Mouse (Mus musculus) NIH3T3 (cell line): ENCODE results near the gene Trim2.

ENCODE experiments used
- DNase-seq: peaks from one replicate; pipeline ENCODE4 v3.0.0-alpha.2; 2012; ENCODE audit warnings: low read depth

The Trim2 gene

DNA sequence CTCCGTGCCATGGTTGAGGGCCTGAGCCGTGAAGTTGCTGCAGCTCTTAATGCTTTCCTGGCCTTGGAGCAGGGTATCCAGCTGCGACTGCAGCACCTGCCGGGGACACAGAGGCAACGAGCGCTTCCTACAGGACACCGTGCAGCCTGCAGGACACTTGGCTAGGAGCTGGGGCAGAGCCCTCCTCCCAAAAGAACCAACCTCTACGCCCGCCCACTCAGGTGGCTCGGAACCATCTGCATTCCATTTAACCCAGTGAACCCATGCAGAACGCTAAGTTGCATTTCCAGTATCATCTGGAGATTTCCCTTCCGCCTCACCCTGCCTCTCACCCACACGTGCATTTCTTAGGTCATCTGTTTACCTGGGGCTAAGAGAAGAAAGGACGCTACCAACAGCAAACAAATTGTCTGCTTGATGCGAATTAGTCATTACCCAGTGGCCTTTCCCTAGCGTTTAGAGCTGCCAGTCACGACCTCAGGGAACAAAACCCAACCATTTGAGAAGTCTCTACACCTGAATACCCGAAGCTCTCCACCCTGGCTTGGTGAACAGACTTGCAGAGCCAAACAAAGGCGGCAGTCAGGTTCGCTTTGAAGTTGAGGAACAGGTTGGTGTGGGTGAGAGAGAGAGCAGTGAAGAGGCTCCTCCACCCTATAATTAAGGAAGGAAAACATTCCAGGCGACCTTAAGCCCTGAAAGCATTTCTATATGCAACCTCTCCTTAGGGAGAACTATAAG lies 115.4 kb downstream of the Trim2 start:
- DNase-seq = no peak

DNA sequence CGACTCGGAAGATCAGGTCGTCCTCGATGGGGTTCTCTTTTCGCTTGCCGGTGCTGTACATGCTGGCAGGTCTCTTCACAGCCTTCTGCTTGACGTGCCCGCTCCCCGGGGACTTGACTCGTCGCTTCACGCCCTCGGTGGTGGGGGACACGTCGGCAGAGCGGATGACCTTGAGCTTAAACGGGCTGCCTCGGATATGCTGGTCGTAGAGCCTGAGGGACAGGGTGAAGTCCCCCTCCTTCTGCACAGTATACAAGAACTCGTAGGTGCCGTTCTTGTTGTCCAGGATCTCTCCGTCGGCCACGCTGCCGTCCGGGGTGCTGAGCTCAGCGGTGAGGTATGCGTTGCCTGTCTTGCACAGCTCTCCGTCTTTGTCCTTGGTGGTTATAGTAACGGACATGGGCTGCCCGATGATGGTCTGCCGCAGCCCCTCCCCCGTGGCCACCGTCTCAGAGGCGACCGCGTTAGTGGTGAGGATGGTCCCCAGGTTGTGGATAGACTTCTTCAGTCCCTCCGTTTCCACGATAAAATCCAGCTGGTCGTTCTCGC lies 116.1 kb downstream of the Trim2 start:
- no peak for DNase-seq

DNA sequence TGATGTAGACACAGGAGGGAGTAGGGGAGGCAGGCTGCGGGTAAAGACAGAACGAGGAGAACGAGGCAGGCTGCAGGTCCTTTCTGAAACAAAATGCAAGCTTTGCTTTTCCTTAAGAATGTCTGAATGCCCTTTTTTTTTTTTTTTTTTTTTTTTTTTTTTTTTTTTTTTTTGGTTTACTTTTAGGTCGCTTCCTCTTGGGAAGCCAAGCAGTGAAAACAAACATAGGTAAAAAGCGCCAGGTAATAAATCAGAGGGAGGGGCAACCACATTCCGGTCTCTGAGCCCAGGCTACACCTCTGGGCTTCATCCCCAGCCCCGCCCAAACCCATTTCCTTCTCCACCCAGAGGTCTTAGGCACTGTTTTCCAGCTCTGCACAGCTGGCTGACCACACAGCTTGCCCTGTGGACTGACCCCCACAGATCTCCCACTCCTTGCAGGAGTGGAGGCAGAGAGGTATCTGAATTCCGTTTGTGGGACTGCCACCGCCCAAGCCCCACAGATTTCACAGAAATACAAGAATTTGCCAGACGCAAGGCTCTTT lies 117.0 kb downstream of the Trim2 start:
- no peak for DNase-seq

DNA sequence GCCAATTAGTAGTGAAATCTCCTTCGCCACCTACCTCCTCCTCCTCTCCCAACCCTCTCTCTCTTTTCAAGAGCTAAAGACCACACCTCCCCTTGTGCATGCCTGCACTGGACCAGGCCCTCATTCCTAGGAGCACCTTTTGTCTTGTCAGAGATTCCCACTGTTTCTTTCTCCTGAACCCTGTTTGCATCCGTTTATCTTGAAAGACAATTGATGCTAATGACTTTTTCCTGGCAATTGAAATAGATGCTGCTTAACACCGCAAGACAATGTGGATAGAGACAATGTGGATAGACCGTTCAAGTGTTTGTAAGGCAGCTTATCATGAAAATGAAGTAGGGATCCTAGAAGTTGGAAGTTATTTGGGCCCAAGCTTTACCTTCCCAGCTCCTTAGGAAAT lies 125.0 kb downstream of the Trim2 start:
- no peak for DNase-seq

DNA sequence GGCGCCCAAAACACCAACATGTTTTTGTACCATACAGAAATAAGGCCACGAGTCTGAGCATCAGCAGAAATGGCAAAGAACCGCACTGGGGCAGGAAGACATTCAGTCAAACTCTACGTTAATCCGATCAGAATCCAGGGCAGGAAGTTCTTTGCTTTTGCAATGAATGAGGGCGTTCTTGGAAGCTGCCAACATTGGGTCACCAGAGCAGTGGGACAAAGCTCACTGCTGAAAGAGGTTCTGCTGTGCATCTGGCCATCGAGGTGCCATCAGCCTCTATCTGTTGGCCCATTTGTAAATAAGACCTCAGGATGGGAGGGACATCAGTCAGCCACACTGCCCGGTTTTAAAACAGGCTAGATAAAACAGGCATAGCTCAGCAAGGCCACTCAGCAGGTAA lies 125.6 kb downstream of the Trim2 start:
- no peak for DNase-seq

DNA sequence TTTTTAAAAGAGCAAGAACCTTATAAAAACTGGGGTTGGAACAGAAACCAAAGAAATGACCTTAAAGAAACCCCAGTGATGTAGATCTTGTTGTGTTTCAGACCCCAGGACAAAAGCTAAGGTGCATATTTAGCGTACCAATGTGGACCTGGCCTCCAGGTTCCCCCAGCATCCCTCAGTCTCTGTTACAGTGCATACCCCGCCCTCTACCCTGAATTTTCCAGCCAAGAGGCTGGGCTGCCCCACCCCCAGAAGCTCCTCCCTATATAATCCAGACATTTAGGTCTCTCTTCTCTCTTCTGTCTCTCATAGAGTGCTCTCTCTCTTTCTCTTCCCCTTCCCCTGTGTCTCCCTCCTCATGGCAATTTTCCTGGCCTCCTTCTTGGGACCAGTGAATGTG lies 126.4 kb downstream of the Trim2 start:
- DNase-seq = no peak

DNA sequence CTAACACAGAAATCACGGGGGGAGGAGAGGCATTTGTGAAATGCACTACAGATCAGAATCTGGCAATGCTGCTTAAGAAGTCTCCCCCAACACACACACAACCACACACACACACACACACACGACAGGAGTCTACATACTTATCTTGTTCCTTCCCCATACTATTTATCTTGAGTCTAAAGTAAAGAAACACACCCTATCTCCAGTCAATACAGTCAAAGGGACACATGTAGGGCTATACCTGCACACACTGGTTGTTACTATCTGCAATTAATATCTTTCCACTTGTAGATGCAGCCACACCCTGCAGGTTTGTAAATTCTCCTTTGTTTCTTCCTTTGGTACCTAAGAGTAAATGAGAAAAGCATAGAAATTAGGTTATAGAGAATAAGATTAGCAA lies 128.8 kb downstream of the Trim2 start:
- DNase-seq = no peak

DNA sequence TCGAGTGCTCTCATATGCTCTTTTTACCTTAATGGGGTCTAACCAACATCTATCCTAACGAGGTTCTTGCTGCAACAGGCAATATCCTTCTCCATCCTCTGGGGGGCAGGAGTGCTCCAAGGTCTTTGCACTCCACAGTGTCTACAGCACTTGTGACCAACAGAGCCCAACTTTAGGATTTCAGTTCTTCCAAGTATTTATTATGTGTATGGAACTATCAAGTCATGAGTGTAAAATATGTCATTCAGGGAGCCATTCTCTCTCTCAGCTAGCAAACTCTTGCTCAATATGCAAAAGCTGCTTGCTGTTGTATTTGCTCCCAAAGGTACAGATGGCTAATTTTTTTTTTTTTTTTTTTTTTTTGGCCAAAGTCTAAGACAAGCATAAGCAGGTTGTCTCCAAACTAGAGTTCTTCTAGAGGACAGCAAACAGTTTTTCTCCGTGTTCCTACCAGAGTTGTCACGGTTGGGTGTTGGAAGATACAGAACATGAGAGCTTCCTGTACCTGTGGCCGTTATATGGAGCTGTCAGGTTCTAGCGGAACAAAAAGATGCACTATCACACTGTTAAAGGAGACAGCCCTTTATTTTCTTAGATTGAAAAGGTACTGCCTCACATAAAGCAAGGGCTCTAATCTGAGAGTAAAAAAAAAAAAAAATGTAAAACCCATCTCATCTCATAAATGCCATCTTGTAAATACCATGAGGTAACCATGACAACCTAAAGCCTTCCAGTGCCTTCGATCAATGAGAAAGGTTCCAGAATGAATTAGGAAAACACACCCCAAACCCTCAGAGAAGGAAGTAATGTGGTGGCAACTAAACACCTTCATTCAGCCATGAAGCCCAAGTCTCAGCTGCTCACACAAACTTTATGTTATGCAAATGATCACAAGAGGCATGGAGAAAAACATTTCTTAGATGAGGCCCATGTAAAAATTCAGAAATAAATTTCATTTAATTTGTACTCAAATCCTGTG lies 131.1 kb downstream of the Trim2 start:
- peak; percentile 90 for DNase-seq

DNA sequence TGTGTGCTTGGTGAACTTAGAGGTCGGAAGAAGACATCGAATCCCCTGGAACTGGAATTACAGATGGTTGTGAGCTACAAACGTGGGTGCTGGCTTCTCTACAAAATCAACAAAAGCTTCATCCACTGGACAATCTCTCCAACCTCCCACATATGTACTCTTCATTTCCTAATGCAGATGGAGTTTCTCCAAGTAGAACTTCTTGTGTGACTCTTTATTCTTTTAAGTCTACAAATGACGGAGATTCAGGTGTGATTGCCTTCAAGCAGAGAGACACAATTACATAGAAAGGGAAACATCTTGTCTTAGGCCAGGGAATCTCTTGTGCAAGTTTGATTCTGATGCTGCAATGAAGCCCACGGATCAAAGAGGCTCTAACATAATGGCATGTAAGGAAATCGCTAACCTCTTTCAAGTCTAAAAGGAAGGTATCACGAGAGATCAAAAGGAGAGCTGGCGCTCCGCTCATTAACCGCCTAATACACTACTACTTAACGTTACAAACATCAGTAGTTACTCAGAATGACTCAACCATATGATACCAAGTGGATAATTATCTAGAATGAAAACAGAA lies 133.0 kb downstream of the Trim2 start, which contains the start of gene Gm6525:
Gene Gm6525 (plus strand): TSS at position 524 of the 574 bp plus-strand sequence.
- no peak for DNase-seq

DNA sequence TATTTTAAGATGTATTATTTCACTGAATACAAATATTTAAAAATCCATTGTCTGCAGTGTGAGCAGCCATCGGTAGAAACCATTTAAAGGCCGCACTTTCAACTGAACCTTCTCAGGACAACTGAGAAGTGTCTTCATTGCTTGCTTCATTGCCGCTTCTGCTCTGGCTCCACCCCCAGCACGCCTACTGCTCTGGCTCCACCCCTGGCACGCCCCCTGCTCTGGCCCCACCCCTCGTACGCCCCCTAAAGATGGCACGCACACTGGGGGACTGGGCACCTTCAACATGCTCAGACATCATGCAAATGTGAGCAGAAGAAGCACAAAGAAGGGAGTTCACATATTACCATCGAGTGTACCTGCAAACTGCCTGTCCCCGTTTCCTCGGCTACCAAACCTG lies 134.3 kb downstream of the Trim2 start:
- no peak for DNase-seq

DNA sequence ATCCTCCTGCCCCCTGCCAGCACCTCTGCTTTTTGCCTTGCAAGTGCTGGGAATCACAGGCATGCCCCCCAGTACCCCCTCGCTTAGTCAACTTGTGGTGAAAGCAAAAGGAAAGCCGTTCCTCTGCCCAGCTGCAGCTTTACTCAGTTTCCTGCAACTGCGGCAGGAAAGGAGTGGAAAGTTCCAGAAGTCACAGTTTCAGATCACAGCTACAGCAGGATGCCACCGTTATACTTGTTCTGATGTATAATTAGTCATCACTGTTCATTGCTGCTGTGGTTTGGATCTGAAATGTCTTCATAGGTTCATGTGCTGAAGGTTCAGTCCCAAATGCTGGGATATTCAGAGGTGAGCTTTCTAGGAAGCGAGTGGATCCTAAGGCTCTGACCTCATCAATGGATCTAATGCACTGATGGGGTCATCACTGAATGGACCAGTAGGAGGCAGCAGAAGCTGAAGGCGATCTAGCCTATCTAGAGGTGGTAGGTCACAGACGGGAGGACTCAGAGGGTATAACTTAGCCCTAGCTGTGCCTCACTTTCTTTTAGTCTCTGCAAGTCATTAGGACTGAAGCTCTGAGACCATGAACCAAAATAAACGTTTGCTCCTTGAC lies 137.2 kb downstream of the Trim2 start:
- no peak for DNase-seq

DNA sequence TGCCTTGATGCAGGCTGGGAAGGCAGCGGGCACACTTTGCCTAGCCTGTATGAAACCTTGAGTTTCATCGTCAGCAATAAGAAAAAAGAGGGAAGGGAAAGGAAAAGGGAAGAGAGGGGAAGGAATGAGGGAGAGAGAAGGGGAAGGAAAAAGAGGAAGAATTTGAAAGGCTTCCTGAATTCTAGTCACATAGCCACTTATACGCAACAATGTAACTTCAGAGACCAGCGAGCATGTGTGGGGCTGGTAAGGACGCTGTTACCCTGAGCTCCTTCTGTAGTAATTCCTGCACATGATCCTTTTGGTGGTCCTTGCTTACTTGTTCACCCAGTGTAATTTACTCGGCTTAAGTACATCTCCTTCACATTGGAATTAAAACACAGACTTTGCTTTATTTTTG lies 137.7 kb downstream of the Trim2 start:
- DNase-seq = no peak

DNA sequence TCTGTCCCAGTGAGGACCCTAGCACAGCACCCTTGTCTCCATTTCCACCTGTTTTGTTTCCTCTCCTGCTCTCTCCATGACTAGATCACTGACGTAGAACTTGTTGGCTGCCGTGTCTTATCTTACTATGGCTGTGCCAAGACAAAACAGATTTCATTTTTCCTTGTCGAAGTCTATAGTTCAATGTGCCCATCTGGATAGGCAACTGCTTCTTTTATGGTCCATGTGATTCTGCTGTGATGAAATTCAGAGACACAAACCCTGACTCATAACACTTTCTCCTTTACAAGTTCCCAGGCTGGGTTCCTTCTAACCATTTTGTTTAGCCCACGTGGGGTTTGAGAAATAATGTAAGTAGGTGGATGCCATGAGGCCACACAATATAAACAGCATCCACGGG lies 140.6 kb downstream of the Trim2 start:
- no peak for DNase-seq

DNA sequence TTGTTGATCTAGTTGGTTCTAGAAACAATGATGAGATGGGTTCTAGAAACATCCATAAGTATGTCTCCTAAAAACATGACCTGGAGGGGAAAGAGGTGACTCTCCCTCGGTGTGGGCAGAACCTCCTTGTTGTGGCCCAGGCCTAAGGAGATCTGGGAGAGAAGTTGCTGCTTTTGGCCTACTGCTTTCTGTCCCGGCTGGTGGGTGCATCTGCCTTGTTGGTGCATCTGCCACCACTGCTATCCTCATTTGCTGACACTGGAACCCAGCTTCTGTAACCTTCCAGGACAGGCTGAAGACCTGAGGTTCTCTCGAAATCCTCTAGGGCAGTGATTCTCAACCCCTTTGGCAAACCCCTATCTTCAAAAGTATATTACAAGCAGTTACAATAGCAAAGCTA lies 141.3 kb downstream of the Trim2 start:
- DNase-seq = no peak

DNA sequence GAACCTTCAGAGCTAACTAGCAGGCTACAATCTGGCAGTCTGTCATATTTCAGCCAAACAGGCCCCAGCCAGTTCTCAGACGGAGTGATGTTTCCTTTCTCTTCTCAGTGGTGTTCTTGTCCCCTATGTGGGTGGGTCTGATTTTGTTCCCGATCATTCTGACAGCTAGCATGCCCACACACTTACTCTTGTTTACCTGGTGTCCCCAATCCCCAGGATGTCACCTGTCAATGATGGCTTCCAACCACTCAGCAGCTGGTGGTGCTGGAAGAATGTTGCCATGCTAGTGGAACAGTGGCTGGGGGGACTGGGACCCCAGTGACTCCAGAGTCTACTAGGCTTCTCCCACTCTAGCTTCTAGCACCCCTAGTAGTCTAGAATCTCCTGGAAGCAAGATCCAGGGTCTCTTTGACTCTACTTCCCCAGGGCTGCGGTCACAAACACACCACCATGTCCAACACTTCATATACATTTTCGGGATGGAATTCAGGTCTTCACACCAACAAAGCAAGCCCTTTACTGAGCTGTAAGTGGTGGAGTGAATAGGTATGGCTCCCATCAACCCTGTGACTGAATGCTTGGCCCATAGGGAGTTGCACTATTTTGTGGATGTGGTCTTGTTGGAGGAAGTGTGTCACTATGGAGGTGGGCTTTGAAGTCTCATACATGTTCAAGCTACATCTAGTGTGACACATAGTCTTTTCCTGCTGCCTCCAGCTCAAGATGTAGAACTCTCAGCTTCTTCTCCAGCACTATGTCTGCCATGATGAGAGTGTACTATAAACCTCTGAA lies 148.9 kb downstream of the Trim2 start:
- peak; percentile 12 for DNase-seq

DNA sequence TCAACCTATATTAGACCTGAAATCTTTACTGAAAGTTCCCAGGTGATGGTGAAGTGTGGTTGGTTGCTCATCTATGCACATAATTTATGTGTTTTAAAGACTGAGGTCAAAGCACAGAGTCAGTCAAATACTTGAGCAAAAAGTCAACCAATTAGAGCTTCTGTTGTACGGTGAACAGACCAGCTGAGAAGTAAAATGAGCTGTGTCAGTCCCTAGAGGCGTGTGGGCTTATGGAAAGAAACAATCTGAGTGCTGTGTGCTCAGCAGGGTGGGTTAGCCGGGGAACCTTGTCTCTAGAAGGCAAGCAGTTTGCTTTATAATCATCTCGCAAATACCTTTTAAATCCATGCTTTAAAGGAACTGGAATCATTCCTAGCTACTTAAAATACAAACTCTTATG lies 149.7 kb downstream of the Trim2 start:
- peak; percentile 60 for DNase-seq

DNA sequence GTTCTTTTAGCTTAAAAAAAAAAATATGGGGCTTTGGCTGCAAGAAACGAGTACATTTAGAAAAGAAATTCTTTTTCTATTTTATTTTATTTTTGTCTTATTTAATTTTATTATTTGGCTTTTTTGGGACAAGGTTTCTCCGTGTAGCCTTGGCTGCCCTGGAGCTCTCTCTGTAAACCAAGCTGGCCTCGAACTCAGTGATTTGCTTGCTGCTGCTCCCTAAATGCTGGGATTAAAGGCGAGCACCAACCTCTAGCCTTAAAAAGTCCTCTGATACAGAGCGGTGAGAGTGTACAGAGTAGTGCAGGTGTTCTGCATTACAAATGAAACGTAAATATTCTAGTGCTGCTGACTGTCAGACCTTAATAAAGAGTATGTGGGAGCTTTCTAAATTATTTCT lies 150.6 kb downstream of the Trim2 start:
- peak; percentile 11 for DNase-seq

DNA sequence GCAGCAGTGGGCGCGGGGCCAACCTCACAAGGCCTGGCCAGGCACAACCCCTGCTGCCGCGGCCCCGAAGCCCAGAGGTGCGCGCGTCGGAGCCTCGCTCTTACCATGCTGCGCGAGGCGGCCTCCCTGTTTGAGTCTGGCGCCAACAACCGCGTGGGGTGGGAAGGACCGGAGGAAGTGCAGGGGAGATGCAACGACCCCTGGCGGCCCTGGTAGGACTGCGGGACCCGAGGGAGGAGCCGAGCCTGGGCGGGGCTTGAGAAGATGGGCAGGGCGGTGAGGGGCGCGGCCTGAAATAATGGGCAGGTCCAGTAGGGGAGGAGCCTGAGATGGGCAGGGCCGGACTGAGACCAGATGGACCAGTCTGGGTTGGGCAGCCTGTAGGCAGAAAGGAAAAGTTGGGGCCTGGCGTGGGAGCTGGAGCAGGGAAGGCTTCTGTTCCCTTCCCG lies 151.1 kb downstream of the Trim2 start, which contains the start of gene Mnd1:
Gene Mnd1 (minus strand): TSS at position 229 of the 449 bp plus-strand sequence.
- DNase-seq = peak; percentile 99

DNA sequence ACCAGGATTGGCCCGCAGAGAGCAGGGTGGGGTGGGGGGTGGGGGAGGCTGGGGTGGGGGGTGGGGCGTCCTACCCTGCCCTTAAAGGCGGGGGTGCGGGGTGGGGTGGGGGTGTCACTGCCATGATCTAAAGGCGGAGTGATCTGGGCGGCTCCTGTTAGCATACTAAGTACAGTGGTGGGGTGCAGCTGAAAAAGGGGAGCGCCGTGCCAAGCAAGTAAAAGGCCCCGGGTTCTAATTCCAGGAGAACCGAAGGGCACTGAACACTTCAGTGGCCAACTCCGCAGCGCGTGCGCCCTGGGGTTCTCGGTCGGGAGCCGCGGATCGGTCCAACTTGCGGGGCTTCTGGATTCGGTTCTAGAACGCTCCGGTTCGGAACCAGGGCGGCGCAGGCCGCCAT lies 151.5 kb downstream of the Trim2 start:
- no peak for DNase-seq

DNA sequence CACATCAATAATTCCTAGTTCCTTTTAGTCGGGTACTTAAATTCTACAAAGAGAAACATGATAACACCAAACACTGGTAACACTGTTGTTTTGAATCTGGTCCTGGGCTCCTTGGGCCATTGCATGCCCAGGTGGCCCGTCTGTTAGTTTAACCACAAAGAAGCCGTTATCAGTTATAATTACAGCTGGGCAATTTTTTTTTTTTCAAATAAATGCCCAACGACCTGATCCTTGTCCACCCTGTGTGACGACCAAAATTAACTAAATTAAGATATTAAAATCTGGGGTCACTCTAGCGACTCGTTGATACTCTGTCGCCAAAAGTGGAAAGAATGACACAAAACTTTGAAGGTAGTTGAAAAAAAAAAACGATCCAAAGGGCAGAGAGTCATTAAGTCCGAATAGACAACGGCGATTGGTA lies 151.9 kb downstream of the Trim2 start:
- no peak for DNase-seq

DNA sequence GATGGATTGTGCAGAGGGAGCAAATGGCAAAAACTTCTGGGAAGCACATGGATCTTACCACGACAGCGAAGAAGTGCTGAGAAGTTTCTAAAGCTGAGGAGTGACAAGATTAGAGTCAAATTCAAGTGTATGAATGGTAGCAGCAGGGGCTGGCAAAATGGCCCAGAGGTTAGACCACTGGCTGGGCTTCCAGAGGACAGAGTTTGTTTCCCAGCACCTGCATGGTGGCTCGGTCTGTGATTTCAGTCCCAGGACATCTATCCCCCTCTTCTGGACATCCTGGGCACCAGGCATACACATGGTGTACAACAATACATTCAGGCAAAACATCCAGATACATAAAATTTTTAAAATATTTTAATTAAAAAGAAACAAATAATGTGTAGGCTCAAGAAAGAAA lies 156.8 kb downstream of the Trim2 start:
- no peak for DNase-seq
